Mouse (Mus musculus): ENCODE results near the gene Bcl2. TPM values are rescaled to one million over a fixed set of nuclear protein-coding genes. Genes with fewer than 3 reads are reported as not detected.

Bcl2 gene
- polyA plus RNA-seq, 1 experiment from 2014 or later: 26.7 TPM

- H3K27ac ChIP-seq: no peak overlapping the region
- no peak for ATAC-seq (replicated peaks; ENCODE audit: low FRiP score)
Measured at GRCm38 (mm10) chr1:106507556-106507955, 206.5 kb downstream of the Bcl2 start.

GRCm38 (mm10) chr1:106503910-106504309 lies 210.2 kb downstream of the Bcl2 start:
- Histone ChIP-seq H3K4me3 (replicated peaks) (no peak overlapping the region), H3K9me3 (replicated peaks) (no peaks in the 10 kb centered on the region), H3K27ac (no peak overlapping the region), H3K4me1 (no peaks in the 10 kb centered on the region), H3K36me3 (no peaks in the 10 kb centered on the region), H3K9ac (no peak overlapping the region), H3K4me2 (no peak overlapping the region), H3K27me3 (no peaks in the 10 kb centered on the region)
- ATAC-seq (replicated peaks; ENCODE audit: low FRiP score): no peak
- WGBS: 83% methylated on average over 3 of the region's 3 CpGs

More at GRCm38 (mm10) chr1:106507556-106507955, 206.5 kb downstream of the Bcl2 start:
- Histone ChIP-seq H3K9me3 (replicated peaks) (no peaks in the 10 kb centered on the region), H3K4me3 (replicated peaks) (no peak overlapping the region), H3K4me2 (no peak overlapping the region), H3K9ac (no peak overlapping the region), H3K27me3 (no peaks in the 10 kb centered on the region), H3K4me1 (no peaks in the 10 kb centered on the region), H3K36me3 (no peaks in the 10 kb centered on the region)
- WGBS: 84% methylated on average over 1 of the region's 1 CpGs

GRCm38 (mm10) chr1:106503407-106503806 lies 210.7 kb downstream of the Bcl2 start:
- Histone ChIP-seq H3K4me3 (replicated peaks) (no peak overlapping the region), H3K27ac (no peak overlapping the region), H3K9me3 (replicated peaks) (no peaks in the 10 kb centered on the region), H3K9ac (no peak overlapping the region), H3K36me3 (no peaks in the 10 kb centered on the region), H3K4me2 (no peak overlapping the region), H3K4me1 (no peaks in the 10 kb centered on the region), H3K27me3 (no peaks in the 10 kb centered on the region)
- no peak for ATAC-seq (replicated peaks; ENCODE audit: low FRiP score)
- WGBS: 78% methylated on average over 4 of the region's 4 CpGs

GRCm38 (mm10) chr1:106497999-106498398 lies 216.1 kb downstream of the Bcl2 start:
- Histone ChIP-seq H3K9me3 (replicated peaks) (no peaks in the 10 kb centered on the region), H3K4me1 (no peaks in the 10 kb centered on the region), H3K4me2 (no peak overlapping the region), H3K9ac (no peak overlapping the region), H3K36me3 (no peaks in the 10 kb centered on the region), H3K27me3 (no peaks in the 10 kb centered on the region), H3K27ac (no peak overlapping the region), H3K4me3 (replicated peaks) (no peak overlapping the region)
- ATAC-seq (replicated peaks; ENCODE audit: low FRiP score): no peak
- 60% methylated on average over 2 of the region's 2 CpGs for WGBS

Small RNA genes lying within 50 kb of the gene (microRNA-seq; reads per million reads assigned to microRNA genes)
- not detected for gene Mir3473f

Other genes with a start within 250 kb of the Bcl2 start
- 11.3 and 13.4 TPM in 2 replicates for gene Kdsr, start 45.5 kb upstream of the Bcl2 start, polyA plus RNA-seq (2015; fragmentation: Nextera tagmentation; extraction: Ambion mirVana)
- gene Vps4b, start 82.5 kb upstream of the Bcl2 start, polyA plus RNA-seq (2015; fragmentation: Nextera tagmentation; extraction: Ambion mirVana): 73.9 and 78.6 TPM in 2 replicates
- 0.31 and 0.33 TPM in 2 replicates for gene Serpinb5, start 146.9 kb upstream of the Bcl2 start, polyA plus RNA-seq (2015; fragmentation: Nextera tagmentation; extraction: Ambion mirVana)
- 0.59 TPM in 1 of 2 replicates, not detected in the other for gene Serpinb12, start 220.2 kb upstream of the Bcl2 start, polyA plus RNA-seq (2015; fragmentation: Nextera tagmentation; extraction: Ambion mirVana)

All from kidney, embryonic 15.5 days (tissue).